Mouse (Mus musculus) gastrocnemius, postnatal 4 days (tissue): ENCODE data around the gene Ppp1r9b. TPM values are rescaled to one million over a fixed set of nuclear protein-coding genes. Genes with fewer than 3 reads are reported as not detected.
"Not testable (repeated sequence)": the region's sequence is repeated elsewhere in the genome, so short reads cannot be mapped to it uniquely, and the experiment has no call there.

ENCODE experiments used
- DNase-seq, 2 experiments: peaks; one replicate each; pipeline ENCODE4 v3.0.0; 2021 to 2022; ENCODE audit warnings: low spot score in 2 of 2, mixed read lengths in 2 of 2
- total RNA-seq, 2 experiments: library from RNA; stranded (reverse); gene quantifications; 2 replicates each; pipeline ENCODE4 v1.2.3; 2021

Gene Ppp1r9b
- total RNA-seq, 2 experiments from 2014 or later, result 64.9 to 69.2 TPM

DNA sequence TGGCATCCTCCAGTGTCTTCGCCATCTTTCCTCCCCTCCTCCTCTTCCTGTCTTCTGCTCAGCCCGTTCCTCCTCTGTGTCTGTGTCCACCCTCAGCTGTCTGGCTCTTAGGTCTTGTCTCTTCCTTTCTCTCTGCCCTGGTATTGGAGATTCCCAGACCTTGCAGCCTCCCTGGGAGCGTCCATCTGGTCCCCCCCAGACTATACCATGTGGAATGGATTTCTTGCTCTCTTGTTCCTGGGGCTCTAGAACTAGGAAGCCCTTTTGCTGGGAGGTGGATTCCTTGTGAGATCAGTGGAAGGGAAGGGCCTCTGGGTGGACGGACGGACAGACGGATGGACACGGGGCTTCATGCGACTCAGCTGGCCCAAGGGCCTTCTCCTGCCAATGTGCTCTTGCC lies 5.3 kb downstream of the Ppp1r9b start:
- DNase-seq, result no peak

DNA sequence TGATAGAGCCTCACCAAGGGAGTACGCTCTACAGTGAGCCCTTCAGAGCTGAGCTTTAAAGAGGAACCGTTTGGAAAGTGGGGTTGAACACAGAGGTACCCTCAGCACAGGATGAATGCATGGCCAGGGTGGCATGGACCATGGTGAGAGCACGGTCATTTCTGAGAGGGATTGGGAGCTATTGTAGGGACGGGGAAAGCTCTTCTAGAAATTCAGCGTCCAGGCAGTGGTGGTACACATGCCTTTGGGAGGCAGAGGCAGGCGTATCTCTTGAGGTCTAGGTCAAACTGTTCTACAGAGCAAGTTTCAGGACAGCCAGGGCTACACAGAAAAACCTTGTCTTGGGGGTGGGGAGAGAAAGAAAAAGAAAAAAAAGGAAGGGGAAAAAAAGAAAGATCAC lies 6.1 kb downstream of the Ppp1r9b start:
- DNase-seq, result no peak

DNA sequence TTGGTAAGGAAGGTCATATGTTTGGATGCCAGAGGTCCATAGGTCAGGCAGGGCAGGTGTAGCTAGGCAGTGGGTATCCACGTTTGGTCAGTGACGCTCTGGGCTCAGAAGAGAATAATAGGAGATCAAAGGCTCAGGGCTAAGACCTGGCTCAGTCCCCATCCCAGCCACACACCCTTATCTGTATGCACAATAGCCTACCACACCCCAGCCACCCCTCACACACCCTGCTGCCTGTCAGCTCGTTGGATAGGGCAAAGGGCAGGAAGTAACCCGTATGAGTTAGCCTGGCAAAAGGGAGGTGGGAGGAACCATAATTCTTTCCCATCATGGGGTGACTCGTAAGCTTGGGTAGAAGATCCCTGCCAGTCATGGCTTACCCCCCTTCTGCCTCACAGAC lies 6.8 kb downstream of the Ppp1r9b start:
- DNase-seq, result no peak

DNA sequence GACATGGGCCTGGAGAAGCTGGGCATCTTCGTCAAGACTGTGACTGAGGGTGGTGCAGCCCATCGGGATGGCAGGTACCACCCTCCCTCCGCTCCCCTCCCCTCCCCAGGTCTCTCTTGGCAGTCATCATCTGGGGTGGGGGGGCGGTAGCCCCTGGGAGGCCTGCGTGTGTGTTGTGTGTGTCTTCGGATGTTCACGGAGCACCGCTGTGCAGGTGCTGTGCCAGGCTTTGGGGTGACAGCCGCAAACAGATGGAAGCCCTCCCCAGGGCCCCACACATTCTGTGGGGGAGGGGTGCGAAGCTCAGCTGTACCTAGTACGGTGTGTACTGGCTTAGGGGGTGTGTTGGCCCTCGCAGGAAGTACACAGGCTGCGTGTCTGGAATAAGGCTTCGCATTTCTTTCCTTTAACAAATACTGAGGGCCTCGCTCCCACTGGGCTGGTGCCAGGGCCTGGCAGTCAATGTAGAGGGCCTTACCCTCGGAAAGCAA lies 7.3 kb downstream of the Ppp1r9b start:
- no peak for DNase-seq

DNA sequence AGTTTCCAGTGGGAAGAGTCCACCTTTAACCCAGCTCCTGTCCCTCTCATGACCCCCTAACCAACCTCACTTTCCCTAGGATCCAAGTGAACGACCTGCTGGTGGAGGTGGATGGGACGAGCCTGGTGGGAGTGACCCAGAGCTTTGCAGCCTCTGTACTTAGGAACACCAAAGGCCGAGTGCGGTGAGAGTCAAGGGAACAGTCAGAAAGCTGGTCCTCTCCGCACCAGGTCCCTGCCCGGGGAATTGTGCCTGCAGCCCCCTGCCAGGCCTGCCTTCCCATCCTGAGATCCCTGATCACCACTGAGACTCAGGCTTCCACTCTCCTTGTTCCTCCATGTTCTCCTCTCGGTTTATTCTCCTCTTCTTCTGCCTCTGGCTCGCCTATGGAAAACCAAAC lies 9.3 kb downstream of the Ppp1r9b start:
- no peak for DNase-seq

DNA sequence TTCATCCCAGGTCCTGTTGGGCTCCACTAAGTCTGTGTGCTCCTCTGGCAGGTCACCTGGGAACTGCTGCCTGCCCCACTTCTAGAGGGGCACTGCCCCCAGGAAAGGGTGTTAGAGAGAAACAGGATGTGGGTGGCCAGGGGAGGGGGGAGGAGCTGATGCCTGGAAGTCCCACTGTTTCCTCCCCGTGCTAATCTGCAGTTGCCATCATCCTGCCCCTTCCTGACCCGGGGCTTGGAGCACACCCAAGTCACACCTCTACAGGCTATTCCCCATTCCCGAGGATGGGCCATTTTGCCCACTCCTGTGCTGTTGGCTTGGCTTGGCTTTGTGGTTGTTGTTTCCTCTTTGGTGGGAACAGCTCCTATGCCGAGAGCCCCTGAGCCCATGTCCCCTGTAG lies 9.7 kb downstream of the Ppp1r9b start:
- no peak for DNase-seq

DNA sequence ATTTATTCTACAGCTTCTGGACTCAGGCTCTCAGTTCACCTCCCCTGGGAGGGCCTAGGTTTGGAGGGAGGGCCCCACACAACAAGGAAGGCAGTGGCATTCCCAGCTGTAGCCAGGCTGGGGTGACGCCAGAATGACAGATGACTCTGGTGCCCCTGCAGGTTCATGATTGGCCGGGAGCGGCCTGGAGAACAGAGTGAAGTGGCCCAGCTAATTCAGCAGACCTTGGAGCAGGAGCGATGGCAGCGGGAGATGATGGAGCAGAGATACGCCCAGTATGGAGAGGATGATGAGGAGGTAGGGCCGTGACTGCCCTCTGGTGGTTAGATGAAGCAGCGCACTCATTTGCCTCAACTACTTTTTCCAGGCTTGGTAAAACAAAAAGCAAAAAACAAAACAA lies 10.2 kb downstream of the Ppp1r9b start:
- peak in 1 of 2 experiments; percentile 67 for DNase-seq

DNA sequence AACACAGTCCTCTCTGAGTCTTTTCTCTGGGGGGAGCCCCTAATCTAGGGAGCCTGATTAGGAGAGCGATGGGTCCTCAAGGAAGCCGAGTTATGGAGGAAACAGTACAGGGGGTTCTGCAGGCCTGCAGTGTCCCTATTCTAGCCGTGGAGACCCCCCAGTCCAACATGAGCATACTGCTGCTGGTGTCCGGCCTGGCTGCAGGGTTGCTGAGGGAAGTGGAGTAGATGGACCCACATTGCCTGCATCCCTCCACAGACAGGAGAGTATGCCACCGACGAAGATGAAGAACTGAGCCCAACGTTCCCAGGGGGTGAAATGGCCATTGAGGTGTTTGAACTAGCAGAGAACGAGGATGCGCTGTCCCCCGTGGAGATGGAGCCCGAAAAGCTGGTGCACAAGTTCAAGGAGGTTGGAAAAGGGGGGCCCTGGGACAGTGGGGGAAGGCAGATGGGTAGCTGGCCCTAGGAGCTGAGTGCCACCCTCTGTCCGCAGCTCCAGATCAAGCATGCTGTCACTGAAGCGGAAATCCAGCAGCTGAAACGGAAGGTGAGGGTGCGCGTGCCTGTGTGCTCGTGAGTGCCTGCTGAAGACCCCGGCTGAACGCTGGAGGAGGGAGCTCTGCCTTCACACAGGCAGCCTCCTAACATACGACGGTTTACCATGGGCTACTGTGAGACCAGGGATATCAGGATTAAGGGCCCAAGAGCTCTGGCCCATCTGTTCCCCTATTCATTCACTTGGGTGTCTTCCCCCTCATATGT lies 10.9 kb downstream of the Ppp1r9b start:
- no peak for DNase-seq

DNA sequence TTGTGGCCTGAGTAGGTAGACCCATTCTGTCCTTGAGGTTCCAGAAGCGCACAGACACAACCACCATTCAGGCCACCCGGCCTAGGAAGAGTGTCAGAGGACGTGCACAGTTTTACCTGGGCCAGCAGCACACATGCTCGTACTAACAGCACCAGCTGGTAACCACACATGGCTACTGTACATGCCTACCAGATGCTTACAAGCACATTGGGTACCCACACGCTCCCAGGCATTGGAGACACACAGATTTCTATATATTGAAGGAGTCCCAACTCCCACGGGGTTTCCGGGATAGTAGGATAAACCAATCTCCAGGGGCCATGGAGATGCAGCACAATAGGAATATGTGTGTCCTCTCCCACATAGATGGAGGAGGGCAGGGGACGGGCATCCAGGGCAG lies 11.9 kb downstream of the Ppp1r9b start:
- DNase-seq, result no peak

DNA sequence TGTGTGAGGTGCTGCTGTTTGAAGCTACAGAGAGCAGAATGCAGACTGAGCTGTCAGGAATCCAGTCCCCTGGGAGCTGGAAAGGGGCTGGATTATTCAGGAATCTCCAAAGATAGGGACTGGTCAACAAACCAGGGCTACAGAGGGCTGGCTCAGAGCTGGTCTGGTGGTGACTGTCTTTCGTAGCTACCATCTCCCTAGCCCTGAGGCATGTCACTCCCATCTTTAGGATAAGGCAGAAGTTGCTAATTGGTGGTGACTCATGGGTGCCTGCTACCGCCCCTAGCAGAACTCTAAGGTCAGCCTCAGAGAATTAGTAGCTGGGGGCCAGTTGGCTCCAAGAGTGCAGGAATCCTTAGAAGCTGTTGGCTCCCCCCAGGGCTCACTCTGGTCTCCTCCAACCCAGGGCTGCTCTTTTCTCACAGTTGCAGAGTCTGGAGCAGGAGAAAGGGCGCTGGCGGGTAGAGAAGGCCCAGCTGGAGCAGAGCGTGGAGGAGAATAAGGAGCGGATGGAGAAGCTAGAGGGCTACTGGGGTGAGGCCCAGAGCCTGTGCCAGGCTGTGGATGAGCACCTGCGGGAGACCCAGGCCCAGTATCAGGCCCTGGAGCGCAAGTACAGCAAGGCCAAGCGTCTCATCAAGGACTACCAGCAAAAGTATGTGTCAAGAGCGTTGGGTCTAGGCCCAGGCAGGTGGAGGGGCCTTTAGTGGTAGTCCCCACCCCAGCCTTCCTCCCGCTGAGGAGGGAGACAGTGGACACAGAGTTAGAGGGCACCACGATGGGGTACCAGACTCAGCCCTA lies 13.5 kb downstream of the Ppp1r9b start:
- no peak for DNase-seq

DNA sequence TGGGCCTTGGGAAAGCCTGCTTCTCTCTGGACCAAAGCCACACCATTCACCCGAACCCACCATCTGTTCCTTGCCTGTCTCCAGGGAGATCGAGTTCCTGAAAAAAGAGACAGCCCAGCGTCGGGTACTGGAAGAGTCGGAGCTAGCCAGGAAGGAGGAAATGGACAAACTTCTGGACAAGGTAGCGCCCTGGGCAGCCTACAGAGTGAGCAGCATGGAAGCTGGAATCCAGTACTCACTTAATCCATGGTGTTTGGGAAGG lies 14.0 kb downstream of the Ppp1r9b start:
- DNase-seq, result no peak

DNA sequence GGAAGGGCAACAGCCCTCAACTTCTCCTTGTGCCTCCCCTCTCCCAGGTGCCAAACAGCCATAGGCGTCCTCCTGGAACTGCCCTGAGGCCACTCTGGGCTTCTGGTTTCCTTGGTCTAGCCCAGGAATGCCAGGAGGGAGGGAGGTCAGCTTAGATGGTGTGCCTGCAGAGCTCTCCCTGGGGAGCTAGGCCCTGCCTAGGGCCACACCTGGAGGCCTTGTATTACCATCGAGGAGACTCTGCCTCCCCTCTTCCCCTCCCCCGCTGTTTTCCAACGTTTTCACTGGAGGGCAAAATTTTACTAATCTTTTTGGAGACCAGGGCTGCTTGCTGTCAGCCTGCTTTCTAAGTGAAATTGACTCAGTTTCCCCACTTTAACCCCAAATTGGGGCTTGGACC lies 15.2 kb downstream of the Ppp1r9b start:
- no peak for DNase-seq

DNA sequence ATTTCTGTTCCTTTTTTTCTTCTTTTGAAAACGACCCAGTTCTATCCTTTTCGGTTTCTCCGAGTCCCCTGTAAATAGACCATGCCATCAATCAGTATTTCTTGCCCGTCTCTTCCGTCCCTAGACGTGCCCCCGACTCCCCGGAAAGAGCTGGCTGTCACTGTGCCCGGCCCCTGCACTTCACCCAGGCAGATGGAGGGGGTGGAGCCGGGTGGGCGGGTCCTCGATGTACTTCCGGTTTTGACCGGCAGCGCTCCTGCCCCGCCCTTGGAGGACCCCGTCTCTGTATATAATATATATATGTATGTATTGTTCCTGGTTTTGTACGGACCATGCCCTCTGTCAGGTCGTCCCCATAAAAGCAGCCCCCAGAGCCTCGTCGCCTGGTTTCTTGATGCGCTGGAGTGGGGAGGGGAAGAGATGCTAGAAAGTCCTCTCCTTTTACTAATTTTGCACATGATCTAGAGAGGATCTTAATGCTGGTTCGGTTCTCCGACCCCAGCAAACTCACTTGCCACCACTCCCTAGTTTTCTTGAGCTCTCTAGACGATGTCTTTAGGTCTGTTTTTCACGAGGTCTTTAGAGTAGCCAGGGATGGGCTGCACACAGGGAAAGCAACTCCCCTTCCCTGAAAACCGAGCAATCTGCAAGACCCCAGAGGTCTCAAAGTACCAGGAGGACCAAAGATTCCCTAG lies 15.8 kb downstream of the Ppp1r9b start:
- peak; percentile 72 to 86 for DNase-seq

DNA sequence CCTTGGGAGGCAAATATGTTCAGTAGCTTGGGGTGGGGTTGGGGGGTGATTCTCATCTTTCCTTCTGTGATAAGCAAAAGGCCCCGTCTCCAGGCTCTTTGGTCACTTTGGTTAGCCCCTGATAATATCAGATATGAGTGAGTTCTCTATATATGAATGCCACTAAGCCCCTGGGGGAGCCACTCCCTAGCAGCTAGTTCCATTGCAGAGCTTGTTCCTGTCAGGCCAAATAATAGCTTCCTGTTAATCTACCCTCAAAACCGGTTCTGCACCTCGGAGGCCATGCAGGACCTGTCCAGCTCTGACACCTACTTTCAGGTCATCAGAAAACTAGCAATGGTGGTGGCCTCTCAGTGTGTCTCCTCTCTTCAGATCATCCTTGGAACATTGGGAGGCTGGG lies 16.6 kb downstream of the Ppp1r9b start:
- no peak for DNase-seq

DNA sequence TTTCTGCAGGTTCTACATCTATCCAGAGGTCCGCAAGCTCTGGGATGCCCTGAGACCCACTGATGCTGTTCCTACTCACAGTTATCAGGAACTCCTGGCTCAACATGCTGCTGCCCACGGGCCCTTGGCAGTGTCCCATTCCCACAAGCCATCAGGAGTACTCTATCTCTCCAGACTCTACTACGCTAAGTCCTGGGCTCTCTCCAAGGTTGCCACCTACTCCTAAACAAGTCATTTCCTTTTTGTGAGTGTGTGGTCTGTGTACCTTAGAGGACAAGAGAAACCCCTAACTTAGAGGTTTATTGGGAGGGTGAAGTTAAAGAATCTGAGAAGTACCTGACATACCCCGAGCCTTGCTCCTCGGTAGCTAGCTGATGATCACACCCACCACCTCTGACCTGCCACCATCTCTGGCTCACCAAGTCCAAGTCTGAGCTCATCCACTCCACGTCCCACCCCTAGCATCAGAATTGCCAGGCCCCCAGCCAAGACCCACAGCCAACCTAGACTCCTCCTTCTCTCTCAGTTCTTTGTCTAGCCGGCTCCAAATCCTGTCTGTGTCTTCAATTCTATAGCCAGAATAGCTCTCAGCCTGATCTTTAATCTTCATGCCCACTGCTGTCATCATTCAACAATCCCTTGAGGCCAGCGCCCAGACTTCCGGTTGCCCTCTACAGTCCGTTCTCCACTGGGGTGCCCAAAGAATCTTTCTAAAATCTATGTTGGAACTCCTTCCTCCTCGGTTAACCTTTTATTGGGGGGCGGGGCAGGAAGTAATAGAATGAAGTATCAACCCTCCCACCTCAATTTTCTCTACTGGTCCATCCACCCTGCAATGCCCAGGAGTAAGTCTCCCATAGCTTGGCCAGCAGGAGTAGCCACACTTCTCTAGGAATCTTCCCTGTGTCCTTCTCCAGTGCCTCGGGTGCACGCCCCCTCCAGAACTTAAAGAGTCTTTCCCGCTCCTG lies 18.1 kb downstream of the Ppp1r9b start:
- DNase-seq, result peak in 1 of 2 experiments; percentile 50

DNA sequence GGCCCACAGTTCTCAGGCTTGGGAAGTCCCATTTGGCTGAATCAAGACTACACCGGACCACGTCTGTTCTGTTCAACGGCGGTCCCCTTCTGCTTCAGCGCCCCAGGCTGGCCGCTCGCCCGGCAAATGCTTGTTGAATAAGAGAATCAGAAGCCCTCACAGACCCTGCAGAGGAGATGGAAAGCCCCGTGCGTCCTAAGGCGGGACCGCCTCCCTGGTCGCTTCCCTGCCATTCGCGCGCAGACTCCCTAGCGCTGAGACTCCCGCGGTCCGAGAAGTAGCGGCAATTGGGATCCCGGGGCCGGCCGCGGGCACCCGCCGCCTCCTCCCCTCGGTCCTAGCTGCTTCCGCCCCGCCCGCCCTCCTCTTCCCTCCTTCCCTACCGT lies 18.8 kb downstream of the Ppp1r9b start, which contains the start of gene Samd14:
TSS of gene Samd14 (plus strand) at position 251 of the 386 bp plus-strand sequence.
- DNase-seq, result peak; percentile 58 to 74

DNA sequence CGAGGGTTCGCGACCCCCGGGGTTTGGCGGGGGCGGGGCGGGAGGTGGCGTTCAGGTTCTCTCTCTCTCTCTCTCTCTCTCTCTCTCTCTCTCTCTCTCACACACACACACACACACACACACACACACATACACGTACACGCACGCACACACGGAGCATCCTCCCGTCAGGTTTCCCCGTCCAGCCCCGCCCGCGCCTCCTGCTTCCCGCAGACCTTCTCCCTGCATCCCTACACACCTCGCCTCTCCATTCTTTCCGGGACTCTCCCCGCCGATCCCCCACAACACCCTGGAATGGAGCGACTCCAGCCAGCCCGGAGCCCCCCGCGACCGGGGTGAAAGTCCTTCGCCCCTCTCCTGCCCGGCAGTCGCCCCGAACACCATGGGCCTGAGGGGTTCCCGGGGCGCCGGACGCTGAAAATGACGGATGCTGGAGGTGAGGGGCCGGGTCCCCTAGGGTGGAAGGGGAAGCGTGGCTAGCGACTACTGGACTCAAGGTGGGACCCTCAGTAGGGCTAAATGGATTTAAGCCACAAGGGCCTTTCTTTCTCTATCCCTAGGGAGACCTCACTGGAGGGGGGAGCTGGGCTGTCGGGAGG lies 19.4 kb downstream of the Ppp1r9b start:
- DNase-seq, result peak in 1 of 2 experiments; percentile 47

DNA sequence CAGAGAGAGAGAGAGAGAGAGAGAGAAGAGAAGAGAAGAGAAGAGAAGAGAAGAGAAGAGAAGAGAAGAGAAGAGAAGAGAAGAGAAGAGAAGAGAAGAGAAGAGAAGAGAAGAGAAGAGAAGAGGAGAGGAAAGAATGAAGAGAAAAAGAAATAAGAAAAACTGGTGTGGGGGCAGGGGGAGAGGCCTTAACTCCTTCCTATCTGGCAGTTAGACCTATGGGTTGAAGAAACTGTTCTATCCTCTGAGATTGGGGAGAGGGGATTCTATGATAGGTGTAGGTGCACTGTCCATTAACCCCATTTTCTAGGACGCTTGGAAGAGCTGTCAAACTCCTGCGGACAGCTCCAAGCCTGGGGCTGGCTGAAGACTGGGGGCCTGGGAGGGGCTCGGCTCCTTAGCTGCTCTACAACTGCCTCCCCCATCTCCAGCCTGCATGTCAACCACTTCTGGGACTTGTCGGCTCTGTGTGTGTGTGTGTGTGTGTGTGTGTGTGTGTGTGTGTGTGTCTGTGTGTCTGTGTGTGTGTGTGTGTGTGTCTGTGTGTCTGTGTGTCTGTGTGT lies 20.1 kb downstream of the Ppp1r9b start:
- not testable (repeated sequence) for DNase-seq

DNA sequence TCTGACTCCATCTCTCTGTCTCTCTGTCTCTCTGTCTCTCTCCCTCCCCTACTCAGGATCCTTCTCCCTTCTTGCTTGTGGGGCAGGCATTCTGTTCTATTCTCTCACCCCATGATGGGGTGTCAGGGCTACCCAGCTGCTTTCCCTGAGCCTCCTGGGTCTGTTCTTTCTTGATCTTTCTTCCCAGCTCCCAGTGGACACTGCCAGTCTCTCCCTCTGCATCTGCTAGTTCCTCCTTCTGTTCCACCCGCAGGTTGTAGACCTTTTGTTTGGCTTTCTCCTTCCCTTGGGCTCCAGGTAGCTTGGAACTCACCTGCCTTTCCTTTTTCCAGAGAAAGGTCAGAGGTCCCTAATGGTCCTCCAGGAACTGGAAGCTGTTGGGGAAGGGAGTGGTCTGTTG lies 20.6 kb downstream of the Ppp1r9b start:
- no peak for DNase-seq

DNA sequence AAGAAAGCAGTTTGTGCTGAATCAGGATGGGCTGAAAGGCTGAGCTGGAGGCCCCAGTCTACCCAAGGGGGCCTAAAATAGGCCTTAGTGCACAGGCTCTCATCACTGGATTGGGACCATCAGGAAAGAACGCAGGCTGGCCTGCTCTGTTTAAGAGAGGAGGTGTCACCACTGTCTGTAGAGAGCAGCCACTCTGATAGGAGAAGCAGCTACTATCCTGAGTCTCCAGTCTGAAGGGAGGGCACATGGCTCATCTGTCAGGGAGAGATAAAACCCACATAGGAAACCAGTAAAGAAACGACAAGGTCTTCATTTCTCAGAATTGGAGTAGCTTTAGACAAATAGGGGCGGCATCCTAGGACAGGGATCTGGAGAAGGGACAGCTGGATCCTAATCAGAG lies 21.2 kb downstream of the Ppp1r9b start:
- DNase-seq, result no peak
